Mouse (Mus musculus) ES-Bruce4 (cell line): Measurements from ENCODE around the gene Ppp2r3d. TPM values are rescaled to one million over a fixed set of nuclear protein-coding genes. Genes with fewer than 3 reads are reported as not detected.

Experiments
- H3K27ac ChIP-seq: 2 replicates; pipeline ENCODE4 v1.5.1; 2012; ENCODE audit warnings: low read length, inconsistent platforms; ENCODE audit not compliant: insufficient read depth
- H3K27me3 ChIP-seq: 2 replicates; pipeline ENCODE4 v1.6.1; 2012; ENCODE audit warnings: mild to moderate bottlenecking, low read length, inconsistent platforms; ENCODE audit not compliant: control insufficient read depth, poor library complexity, insufficient read depth, severe bottlenecking
- H3K36me3 ChIP-seq: 2 replicates; pipeline ENCODE4 v1.6.1; 2012; ENCODE audit warnings: inconsistent platforms, mild to moderate bottlenecking, low read length, moderate library complexity; ENCODE audit not compliant: control insufficient read depth, poor library complexity, insufficient read depth, severe bottlenecking
- H3K4me1 ChIP-seq: one replicate; pipeline ENCODE4 v1.8.1; 2011; ENCODE audit warnings: low read length; ENCODE audit not compliant: control insufficient read depth, insufficient read depth
- H3K4me3 ChIP-seq: 2 replicates; pipeline ENCODE4 v1.5.1; 2011; ENCODE audit warnings: low read depth, mild to moderate bottlenecking, low read length
- H3K9ac ChIP-seq: 2 replicates; pipeline ENCODE4 v1.6.1; 2012; ENCODE audit warnings: low read depth, mild to moderate bottlenecking, inconsistent platforms; ENCODE audit not compliant: poor library complexity, severe bottlenecking
- H3K9me3 ChIP-seq: replicated peaks from 2 replicates; pipeline ENCODE4 v1.6.1; 2012; ENCODE audit warnings: mild to moderate bottlenecking, low read length, inconsistent platforms; ENCODE audit not compliant: control insufficient read depth, poor library complexity, insufficient read depth, severe bottlenecking
- CTCF ChIP-seq: IDR thresholded peaks from one replicate; pipeline ENCODE4 v1.8.1; 2011; ENCODE audit warnings: low read depth, low read length
- EP300 ChIP-seq: IDR thresholded peaks from 2 replicates; pipeline ENCODE4 v1.6.1; 2011; ENCODE audit warnings: low read depth, low read length; ENCODE audit not compliant: insufficient read depth
- POLR2A ChIP-seq: IDR thresholded peaks from one replicate; pipeline ENCODE4 v1.8.1; 2011; ENCODE audit warnings: low read length; ENCODE audit not compliant: insufficient read depth
- polyA plus RNA-seq: library from polyadenylated mRNA; stranded (reverse); fragments of >200 nt; gene quantifications from 2 replicates; pipeline ENCODE4 v1.2.4, GENCODE M21; 2011; ENCODE audit warnings: low read depth; ENCODE audit not compliant: missing spikeins, insufficient read depth, insufficient read length

The Ppp2r3d gene
- polyA plus RNA-seq, 1 experiment = 43.1 TPM

DNA sequence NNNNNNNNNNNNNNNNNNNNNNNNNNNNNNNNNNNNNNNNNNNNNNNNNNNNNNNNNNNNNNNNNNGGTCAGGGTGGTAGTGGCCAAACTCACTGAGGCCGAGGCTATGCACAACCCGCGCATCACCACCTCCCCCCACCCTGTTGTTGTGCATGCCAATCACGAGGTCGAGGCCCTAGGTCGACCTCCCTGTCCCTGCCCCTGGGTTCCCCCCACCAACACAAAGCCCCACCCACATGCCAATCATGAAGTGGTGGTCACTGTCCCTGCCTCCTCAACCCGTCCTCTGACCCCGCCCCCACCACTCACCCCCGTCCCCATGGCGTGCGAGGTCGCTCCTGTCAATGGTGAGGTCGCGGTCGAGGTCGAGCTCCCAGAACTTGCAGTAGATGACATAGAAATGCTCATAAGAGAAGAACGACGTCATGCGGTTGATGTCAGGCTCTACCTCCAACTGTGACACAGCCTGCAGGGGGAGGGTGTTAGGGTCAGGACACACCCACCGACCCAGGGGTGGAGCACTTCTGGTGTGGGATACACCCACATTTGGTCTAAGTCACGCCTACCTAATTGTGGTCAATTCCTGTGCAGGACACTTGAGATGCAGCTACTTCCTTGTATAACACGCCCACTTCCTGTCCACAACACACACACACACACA, 37.9 kb downstream of the Ppp2r3d start:
- H3K9me3 ChIP-seq = no peaks in the 10 kb centered on the region
- H3K27me3 ChIP-seq = no peaks in the 10 kb centered on the region
- H3K27ac ChIP-seq = peak overlapping the region; percentile 1; the same call in 1 of the 2 replicates
- peak overlapping the region; percentile 19 for H3K4me3 ChIP-seq
- no peaks in the 10 kb centered on the region for H3K36me3 ChIP-seq
- H3K4me1 ChIP-seq = no peaks in the 10 kb centered on the region
- TF ChIP-seq POLR2A = no peak
- TF ChIP-seq CTCF = no peak
- TF ChIP-seq EP300 = no peak
- H3K9ac ChIP-seq = no peak overlapping the region

DNA sequence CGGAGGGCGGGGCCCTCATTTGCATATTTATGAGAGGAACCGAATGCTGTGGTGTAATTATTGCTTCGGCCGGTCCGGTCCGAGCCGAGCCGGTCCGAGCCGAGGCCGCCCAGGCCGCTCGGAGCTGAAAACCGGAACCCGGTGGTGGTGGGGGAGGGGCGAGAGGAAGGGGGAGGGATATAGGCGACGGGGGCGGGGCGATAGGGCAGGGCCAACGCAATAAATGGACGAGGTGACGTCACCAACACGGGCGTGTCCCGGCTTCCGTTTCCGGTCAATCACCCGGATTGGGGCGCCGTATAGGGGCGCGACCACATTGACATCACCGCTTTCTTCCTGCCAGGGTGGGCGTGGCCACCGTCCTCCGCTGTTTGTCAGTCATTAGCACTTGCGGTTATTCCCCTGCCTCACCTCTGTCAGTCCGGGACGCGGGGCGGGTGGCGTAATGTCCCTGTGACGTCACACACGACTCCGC, 51.2 kb downstream of the Ppp2r3d start:
- no peaks in the 10 kb centered on the region for H3K27me3 ChIP-seq
- H3K4me3 ChIP-seq = peak overlapping the region; percentile 71
- H3K27ac ChIP-seq = peak overlapping the region; percentile 36; the same call in 1 of the 2 replicates
- no peaks in the 10 kb centered on the region for H3K4me1 ChIP-seq
- no peaks in the 10 kb centered on the region for H3K36me3 ChIP-seq
- no peaks in the 10 kb centered on the region for H3K9me3 ChIP-seq
- peak overlapping the region; percentile 81 for H3K9ac ChIP-seq
- TF ChIP-seq EP300 (peak; percentile 51), POLR2A (no peak), CTCF (no peak)

DNA sequence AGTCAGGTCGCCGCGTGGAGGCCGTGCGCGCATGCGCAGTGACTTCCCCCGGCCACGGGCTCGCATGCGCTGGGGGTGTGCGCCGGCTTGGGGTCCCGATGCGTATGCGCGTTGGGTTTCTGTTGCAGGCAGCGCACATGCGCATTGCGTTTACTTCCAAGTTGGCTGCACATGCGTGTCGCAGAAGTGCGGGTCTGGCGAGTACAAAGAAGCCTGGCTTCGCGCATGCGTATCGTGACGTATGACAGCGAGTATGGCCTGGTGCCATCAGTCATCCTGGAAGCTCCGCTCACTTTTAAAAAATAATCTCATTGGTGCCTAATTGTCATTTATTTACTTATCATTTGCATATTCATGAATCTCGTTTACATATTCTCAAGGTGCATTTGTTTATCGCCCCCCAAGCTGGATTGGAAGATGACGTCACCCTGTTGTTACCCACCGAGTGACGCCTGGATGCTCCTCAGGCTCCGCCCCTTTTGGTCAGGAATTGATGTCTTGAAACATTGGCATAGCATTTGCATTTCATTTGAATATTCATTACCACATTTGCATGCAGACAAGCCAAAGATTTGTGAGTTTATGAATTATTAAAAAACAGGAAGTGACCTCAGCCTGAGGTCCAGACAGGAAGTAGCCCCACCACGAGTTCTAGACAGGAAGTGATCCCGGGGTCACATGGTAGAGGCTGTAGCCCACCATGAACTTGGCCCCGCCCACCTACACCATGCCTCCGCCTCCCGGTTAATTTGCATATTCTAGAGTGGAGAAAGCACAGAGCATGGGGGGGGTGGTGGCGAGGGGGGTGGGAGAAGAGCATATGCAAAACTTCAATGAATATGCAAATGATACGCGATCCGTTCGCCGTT, 51.9 kb downstream of the Ppp2r3d start:
- Histone ChIP-seq H3K4me3 (peak overlapping the region; percentile 71), H3K27me3 (no peaks in the 10 kb centered on the region), H3K9me3 (no peaks in the 10 kb centered on the region), H3K9ac (peak overlapping the region; percentile 61), H3K4me1 (no peaks in the 10 kb centered on the region), H3K36me3 (no peaks in the 10 kb centered on the region), H3K27ac (peak overlapping the region; percentile 81)
- TF ChIP-seq CTCF (no peak), POLR2A (peak; percentile 13)

DNA sequence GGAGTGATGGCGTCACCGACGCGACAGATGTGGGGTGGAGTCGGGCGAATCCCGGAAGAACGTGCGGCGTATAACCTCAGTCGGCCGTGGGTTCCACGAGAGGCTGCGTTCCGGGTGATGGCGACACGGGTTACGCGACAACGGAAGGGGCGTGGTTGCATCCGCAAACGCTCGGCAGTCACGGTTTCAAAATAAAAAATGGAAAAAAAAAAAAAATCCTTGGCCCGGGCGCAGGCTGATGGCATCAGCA, 52.5 kb downstream of the Ppp2r3d start:
- Histone ChIP-seq H3K4me1 (no peaks in the 10 kb centered on the region), H3K36me3 (no peaks in the 10 kb centered on the region), H3K27me3 (no peaks in the 10 kb centered on the region), H3K27ac (peak overlapping the region; percentile 81), H3K9ac (peak overlapping the region; percentile 61), H3K4me3 (peak overlapping the region; percentile 71), H3K9me3 (no peaks in the 10 kb centered on the region)
- TF ChIP-seq EP300 (no peak), POLR2A (no peak), CTCF (no peak)

DNA sequence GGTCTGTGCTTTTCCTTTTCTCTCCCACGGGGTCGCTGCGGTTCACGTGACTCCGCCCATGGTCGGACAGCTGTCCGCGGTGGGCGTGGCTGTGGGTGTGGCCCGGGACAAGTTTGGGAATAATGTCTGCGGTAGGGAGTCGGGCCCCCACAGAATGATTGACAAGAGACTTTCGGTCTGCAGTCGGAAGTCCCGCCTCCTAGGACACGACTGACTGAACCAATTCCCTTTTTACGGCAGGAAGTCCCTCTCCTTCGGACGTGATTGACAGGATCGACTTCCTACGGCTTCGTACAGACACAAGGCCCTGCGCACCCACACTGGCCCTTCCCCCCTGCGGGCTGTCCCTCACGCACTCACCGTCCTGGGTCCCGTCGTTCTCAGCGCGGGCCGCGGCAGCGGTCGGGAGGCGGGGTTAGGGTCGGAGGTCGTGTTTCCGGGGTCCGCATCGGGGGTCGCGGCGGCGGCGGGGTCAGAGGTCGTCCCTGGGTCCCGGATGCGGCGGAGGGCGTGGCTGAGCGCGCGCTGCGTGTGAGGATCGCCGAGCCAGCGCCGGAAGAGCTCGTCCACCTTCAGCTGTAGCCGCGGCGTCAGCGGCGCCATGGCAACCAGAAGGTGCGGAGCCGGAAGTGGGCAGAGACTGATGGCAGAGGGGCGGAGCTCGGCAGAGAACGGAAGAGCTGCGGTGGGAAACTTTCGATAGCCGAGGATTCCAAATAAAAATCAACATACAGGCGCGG, 53.0 kb downstream of the Ppp2r3d start:
- peak overlapping the region; percentile 81 for H3K27ac ChIP-seq
- no peak for TF ChIP-seq EP300
- no peak for TF ChIP-seq POLR2A
- no peak for TF ChIP-seq CTCF
- no peaks in the 10 kb centered on the region for H3K4me1 ChIP-seq

More for the DNA sequence above, 53.0 kb downstream of the Ppp2r3d start:
- H3K4me3 ChIP-seq = peak overlapping the region; percentile 71
- no peaks in the 10 kb centered on the region for H3K9me3 ChIP-seq
- no peaks in the 10 kb centered on the region for H3K27me3 ChIP-seq
- H3K9ac ChIP-seq = peak overlapping the region; percentile 61
- no peaks in the 10 kb centered on the region for H3K36me3 ChIP-seq
